Mouse (Mus musculus): ENCODE measurements at regions not wholly inside any gene's neighbourhood (a gene's known extent, or its start where the extent isn't known, plus 50 kb on each side); places are given as distances from the start of the nearest gene placed in this dataset.

DNA sequence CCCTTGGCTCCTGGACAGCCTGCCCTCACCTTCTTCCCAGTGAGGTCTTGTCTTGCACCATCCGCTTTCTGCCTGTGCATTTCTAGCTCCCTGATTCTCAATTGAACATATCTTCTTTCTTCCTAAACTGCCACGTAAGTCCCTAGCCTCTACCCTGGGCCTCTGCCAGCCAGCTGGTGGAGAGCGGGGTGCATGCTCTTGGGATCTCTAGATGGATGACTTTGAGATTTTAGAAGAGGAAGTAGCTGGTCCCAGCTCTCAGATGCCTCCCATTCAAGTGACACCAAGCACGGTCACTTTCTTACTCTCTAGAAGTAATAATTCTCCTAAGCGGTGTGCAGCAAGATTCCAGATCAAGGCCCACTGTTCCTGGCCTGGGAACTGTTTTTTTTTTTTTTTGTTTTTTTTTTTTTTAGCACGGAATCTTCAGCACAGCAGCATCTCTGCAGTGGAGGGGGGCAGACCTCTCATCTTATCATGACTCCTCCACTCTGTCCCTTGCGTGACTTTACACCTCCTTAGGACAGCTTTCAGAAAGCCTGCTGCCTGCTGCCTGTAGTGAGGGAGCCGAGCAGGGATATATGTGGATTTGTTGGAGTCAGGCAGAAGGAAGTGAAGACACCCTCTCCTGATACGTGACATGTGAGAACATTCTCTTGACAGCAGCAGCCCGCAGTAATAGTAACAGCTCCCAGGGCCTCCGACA is 453.6 kb upstream of the Zmiz1 start:
- CTCF ChIA-PET = no interaction called here

DNA sequence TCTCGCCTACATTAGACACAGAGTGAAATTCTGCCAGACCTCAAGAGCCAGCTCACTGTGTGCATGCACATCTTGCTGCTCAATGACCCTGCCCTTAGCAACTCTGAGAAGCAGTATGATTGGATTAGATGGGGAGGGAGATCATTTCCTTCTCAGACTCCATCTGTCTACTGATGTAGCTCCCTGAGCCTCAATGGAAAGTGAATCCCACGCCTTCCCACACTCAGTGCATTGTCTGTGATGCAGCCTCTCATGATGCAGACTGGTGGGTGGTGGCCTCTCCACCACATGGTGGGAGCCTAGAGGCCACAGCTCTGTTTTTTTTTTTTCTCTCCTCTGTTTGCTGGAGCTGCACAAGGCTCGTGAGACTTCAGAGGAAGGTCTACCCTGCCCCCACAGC is 447.1 kb upstream of the Zmiz1 start:
- CTCF ChIA-PET = no interaction called here

DNA sequence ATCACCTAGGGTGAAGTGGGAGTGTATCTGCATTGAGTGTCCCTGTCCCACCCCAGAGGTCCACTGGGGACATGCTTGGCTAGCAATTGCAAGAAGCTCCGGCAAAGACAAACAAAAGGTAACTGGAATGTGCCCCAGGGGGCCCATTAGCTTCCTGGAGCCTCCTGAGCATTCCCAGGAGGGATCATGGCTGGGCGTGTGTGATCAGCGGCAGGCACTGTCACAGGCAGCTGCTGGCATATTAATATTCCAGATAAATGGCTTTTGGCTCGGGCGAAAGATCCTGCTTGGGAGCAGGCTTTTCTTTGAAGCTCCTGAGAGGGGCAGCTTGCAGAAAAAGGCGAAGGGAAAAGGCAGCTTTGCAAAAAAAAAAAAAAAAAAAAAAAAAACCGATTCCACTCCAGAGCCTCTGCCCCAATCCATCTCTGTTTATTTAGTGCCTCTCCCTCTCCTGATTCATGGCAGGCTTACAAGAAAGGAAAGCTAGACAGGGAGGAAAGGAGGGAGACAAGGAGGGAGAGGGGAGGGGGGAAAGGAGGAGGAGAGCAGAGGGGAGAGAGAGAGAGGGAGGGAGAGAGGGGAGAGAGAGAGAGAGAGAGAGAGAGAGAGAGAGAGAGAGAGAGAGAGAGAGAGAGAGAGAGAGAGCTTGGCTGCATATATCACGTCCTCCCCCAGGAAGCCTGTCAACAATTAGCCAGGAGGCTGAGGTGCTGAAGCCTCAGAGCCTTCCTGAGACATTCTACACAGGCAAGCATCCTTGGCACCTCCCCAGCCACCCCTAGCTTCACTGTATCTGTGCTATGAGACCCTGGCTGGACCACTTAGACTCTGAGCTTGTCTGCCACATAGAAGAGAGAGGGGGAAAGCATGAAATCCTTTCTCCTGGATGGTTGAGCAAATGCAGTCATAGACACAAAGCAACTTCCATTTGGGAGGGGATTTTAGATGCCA is 443.4 kb upstream of the Zmiz1 start:
- CTCF ChIA-PET = no interaction called here

DNA sequence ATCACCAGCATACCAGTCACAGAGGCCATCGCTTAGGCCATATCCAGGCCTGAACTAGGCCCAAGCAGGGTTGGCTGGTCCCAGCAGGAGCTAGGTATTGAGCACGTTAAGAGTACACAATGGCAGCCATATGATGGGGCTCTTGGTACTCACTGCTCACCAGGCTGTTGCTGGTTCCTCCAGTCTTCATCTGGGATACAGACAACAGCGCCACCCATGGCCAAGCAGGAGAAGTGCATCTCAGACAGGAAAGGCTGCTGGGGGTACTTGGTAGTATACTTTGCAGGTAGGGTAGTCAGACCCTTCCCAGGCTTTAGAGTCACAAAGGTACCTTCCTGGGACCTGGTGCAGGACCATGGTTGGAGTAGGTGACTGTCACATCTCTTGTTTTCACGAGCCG is 441.1 kb upstream of the Zmiz1 start:
- CTCF ChIA-PET = no interaction called here

DNA sequence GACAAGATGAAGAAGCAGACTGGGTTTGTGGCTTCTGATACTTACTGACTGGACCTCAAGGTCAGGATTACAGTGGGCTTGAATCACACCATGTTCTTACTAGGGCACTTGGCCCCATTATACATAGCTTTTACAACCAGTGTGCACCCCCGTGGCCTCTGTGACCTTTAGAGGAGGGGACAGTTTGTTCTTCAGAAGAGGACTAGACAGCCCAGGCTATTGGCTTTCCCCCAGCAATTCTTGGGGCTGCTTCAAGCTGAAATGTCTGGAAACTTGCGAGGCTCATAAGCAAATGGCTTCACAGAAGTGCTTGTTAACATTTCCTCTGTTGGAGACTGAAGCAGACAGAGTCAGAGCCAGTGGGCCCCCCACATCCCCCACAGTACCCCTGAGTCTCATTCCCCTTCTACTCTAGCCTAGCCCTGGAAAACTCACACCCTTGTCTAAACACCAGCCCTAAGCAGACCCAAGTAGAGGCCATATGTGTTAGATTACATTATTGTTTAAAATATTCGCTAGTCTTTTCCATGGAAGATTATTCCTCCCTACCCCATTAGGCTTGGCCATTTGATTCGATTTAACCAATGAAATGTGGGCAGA is 439.6 kb upstream of the Zmiz1 start:
- CTCF ChIA-PET = no interaction called here

DNA sequence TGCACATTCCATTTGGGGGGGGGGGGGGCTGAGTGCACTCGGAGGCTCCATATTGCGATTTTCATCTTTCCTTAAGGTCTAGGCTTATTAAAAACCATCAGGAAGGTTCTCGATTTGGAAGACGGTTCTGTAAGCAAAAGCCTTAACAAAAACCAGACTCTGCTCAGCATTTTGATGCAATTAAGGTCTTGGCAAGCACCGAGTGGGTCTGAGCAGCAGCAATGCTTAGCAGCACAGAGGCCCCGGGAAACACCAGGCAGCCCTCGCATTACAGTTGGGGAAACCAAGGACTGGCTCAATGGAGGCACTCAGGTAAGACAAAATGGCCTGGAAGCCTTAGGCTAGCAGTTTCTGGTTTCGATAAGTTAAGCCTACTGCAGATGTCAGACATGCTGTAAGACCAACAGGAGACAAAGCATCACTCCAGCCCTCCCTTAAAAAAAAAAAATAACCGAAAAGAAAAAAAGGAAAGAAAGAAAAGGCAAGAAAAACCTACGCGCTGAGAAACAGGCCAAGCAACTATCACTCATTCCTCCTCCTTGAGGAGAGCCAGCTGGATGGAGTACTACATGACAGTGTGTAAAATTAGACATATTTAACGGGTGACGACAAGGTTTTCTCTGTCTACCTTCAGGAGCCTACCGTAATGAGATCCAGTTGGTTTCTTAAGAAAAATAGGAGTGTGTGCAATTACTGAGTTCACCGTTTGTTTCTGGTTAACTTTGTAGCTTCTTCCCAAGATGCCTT is 436.3 kb upstream of the Zmiz1 start:
- CTCF ChIA-PET = interaction anchor here (0.6 to 0.7 kb wide), 2 partner anchors 11 to 325 kb away, joined by 3 to 11 read pairs; no protein-coding TSS in a partner anchor

DNA sequence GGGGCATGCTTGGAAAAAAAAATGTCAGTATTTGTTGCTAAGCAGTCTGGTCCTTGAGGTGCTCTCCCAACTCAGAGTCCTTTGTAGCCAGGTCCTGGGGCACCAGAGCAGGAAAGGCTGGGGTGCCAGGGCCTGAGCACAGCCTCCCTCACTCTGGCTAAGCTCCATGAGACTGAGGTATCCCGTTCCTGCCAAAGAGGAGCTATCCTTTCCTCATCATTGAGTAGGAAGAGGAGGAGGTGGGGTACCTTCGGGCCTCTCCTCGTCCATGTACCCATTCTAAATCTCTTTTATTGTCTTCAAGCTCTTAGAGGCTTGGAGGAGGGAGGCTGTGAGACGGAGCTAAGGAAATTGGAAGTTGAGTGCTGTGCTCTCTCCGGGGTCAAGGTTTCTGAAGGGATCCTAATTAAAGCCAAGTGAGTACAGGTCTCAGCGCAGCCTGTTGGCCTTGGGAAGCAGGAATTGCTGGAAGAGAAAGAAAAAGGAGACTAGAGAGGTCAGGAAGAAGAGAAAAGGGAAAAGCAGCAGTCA is 435.6 kb upstream of the Zmiz1 start:
- CTCF ChIA-PET = interaction anchor here (0.7 kb wide), 1 partner anchor 324 kb away, joined by 3 read pairs; no protein-coding TSS in a partner anchor

DNA sequence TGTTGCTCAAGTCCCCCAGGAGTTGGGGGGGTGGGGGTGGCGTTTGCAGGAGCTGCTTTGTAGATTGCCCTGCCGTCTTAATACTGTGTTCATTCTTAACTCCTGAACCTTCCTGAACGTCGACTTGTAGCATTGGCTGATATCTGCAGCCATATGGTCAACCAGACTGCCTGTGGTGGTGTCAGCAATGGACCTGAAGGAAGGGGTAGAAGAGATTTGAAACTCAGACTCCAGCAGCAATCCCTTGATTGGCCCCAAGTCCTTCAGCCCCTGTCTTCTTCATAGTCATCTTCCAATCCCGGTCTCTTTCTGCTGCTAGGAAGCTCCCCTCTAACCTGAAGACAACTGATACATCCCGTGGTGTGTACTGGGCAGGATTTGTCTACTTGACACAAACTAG is 433.9 kb upstream of the Zmiz1 start:
- CTCF ChIA-PET = no interaction called here

DNA sequence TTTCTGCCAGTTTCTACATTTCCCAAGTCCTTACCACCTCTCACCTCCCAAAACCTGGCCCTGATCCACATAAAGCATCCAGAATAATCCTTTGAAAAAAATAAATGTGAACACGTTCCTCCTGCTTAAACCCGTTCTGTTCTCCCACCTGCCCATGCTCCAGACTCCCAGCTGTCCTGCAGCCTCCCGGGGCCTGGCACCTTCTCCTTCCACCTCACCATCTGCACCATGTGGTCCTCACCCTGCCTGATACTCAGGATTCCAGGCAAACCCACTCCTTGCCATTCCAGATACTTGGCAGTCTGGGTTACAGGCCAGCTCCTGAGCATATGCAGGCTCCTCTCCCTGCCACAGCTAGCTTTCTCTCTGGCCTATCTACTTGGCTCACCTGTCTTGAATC is 431.9 kb upstream of the Zmiz1 start:
- CTCF ChIA-PET = no interaction called here

DNA sequence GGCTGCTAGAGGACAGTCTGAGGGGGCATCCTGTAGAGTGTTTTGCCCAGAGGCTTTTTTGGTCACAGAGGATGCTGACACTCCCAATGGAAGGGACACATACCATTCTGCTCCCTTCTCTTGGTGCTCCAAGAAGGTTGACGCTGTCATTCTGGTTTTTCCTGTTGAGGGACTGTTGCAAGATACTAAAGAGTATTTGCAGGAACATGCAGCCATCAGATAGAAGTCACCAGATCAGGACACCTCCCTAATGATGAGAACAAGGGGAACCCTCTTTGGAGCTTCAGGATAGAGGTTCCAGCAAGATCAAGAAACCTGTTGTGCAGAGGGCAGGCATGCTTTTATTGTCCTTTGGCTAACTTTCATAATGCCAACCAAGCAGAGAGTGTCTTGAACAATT is 431.1 kb upstream of the Zmiz1 start:
- CTCF ChIA-PET = no interaction called here

DNA sequence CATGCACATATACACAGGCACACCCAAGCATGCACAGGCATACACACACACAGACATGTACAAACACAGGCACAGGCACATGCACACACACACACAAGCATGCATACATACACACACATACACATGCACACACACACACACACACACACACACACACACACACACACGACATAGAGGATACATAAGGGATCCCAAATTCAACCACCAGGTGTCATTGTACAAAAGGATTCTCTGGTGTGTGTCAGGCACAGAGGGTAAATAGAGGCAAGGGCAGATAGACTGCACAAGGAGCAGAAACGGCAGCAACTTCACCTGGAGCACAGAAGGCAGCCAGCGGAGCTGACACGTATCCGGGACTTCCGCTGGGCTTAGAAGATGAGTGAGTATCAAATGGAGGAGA is 428.1 kb upstream of the Zmiz1 start:
- CTCF ChIA-PET = no interaction called here

DNA sequence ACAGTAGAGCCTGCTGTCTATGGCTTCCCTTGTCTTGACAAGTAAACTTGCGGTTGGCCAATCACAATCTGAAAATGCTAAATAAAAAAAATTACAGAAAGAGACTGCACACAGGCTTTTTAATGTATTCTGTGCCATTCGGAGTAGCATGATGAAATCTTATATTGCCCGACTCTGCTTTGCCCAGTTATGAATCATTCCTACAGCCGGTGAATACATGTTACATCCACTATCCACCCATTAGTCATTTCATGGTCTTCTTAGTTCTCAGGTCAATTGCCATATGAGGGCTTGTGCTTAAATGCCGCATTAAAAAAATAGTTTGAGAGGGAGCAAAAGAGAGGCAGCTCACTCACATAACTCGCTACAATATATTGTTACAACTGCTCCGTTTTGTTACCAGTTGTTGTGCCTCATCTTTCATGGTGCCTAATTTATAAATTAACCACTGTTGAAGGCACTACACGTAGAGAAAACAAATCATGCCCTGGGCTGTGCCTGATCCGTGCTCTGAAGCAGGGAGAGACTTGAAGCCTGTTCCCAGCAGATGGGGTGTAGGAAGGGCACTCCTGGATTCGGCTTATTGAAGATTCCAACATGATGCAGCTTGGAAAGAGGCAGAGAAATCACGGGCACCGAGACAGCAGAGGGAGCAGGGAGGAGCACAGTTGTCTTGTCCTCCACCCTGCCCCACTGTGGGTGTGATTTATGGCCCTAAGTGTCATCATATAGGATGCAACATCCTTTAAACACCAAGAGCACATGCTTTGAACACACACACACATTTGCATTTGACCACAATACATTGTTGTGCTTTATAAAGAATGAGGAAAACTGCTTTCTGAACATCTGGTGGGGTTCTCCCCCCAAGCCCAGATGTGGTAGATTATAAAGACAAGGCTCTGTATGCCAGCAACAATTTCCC is 427.0 kb upstream of the Zmiz1 start:
- CTCF ChIA-PET = no interaction called here

DNA sequence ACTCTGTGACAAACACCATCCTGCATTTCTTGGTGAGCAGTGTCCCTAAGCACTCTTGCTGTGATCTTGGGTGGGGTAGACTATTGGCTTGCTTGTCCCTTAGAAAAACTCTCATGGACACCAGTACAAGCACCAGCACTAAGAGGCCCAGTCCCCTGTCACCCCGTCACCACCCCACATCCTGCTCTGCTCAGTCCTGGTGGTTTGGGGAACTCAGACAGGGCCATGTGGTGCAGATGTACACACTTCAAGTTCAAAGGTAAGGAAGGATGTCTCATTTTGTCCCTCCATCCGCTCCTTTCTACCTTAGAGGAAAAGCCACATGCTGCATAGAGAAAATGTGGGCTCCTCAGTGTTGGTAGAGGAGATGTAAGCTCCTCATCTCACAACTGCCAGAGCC is 426.1 kb upstream of the Zmiz1 start:
- CTCF ChIA-PET = no interaction called here

DNA sequence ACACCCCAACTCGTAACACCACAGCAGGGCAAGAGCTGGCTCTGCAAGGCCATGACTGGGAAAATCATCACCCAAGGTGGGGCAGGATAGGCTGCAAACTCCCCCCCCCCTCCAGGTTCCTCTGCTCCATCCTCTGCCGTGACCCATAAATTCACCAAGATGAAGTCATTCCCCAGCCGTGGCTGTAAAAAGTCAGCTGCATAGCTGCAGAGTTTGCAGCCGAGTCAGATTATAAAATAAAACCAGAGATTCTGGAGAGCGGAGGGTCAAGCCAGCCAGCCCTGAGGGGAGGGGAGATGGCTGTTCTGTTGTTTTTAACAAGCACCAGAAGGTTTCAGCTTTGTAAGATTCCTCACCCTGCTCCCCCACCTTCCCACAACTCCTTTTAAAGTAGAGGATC is 416.7 kb upstream of the Zmiz1 start:
- CTCF ChIA-PET = no interaction called here

DNA sequence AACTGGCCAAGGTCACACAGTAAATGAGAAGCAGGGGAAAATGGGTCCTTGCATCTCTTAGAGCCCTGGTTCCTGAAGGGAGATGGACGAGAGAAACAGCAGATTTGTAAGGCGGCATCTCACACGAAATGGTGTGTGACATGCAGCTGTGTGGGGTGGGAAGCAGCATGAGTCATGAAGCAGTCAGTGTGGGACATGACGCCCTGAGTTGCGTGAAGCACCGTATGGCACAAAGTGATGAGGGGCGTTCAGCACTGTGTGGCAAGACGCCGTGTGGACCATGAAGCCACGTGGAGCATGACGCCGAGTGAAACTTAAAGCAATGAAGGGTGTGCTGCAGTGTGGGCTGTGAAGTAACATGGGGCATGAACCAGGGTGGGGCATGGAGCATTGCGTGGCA is 414.9 kb upstream of the Zmiz1 start:
- CTCF ChIA-PET = no interaction called here

DNA sequence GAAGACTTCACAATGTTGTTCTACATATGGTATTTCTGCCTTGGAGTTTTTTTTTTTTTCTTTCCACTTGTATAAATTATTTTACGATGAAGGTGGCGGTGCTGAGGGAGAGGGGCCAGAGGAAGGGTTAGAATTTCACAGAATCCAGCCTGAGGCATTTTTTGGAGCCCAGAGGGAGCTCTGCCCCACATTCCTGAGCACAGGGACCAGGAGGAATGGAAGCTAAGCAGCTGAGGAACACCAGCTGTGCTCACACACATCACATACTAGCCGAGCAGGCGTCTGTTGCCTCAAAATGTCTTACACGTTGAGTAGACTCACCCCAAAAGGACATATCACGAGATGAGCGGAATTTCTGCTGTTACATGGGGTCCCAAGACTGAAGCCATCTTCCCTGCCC is 414.1 kb upstream of the Zmiz1 start:
- CTCF ChIA-PET = no interaction called here

DNA sequence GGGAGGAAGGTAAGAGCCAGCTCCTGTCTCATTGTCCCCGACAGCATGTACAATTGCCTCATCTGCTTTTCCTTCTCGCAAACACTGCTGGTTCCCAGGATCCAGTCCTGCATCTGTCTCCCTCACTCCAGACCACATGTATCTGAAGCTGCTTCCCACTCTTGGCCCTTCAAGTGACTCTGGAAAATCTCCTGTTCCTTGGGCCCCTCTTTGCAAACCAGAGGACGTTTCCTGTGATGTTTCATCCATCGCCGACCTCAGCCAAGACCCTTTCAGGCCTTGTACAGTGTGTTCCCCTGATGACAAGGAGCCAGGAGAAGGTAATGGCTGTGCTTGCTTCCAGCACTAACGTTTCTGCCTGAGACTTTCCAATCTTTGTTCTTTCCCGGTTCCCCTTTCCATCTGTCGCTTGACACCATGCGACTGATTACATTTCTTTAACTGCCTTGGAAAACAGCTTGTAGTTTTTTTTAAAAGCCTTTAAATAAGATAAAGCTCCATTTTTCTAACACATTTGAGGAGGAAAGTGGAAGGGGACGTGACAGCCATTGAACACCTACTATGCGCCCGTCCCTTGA is 408.2 kb upstream of the Zmiz1 start:
- CTCF ChIA-PET = no interaction called here

DNA sequence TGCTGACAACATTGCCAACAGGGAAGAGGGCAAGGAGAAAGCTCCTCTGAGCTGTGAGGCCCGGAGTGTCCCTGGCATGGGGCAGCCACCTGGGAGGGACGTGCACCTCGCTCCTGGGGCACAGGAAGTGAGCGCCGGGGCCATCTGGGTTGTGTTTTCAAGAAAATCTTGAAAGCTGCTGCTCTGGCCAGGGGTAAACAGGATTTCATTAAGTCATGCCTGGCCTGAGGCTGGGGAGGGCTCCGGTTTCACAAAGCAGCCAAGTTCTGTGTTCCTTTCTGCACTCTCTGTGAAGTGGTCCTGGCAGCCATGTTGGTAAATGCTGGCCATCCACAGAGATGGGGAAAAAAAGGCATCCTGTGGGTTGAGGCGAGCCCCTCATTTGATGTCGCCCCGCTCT is 406.8 kb upstream of the Zmiz1 start:
- CTCF ChIA-PET = no interaction called here

DNA sequence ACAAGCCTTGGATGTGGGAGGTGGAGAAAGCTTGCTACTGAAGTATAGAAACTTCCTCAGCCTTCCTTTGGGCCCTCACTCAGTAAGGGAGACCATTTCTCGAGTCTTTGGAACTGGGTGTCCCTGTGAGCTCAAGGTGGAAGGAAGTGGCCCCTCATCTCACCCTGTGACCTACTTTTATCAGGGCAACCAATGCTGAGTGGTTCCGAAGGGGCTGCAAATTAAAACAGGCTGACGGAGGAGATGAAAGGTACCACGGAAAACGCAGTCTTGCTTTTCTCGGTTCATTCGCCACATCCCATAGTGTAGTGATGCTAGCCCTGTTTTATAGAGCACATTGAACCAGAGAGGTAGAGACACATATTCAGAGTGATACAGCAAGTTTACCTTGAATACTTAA is 399.6 kb upstream of the Zmiz1 start:
- CTCF ChIA-PET = no interaction called here

DNA sequence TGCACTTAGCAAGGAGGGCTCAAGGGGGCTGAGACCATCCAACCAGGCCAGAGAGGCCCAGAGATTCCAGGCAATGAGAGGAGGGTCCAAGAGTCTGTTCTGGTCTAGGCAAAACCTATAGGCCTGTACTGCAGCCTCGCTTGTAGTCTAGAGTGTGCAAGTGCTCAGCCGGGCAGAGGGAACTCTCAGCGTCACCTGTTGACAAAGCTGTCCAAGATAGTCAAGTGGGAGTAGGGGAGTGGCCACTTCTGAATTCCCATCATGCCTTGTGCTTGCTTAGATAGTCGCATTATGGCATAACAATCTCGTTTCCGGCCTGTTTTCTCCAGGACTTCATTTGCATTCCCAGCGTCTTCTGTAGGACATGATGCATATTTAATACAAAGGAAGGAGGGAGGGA is 398.7 kb upstream of the Zmiz1 start:
- CTCF ChIA-PET = no interaction called here

DNA sequence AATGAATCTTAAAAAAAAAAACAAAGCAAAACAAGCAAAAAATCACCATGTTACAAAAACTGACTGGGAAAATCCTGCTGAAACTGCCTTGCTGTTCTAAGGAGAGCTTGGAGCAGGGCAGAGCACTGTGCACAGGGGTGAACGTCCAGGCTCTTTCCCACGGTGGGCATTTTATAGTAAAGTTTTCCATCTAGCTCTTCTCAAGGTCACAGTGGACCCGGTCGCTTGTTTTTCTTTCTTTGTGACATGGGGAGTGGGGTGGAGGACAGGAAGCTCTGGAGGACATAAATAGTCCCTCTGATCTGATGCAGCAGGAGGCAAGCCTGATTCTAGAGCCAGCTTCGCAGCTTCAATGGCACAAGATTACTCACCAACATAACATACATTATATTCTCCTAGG is 395.9 kb upstream of the Zmiz1 start:
- CTCF ChIA-PET = no interaction called here

Measured in spleen, embryonic (tissue).